Mouse (Mus musculus): ENCODE data around the gene Vsx2. TPM values are rescaled to one million over a fixed set of nuclear protein-coding genes. Genes with fewer than 3 reads are reported as not detected.
A peak's percentile ranks its signal among the peaks of the same experiment; 100 is the strongest.
"Not testable (repeated sequence)": the region's sequence is repeated elsewhere in the genome, so short reads cannot be mapped to it uniquely, and the experiment has no call there.

The Vsx2 gene
- total and polyA plus RNA-seq, 3 experiments, result not detected

- TF ChIP-seq SMC3 (IDR thresholded peaks at IDR 0.05; ENCODE audit: low read depth, low read length) (no peak), KAT2A (IDR thresholded peaks at IDR 0.05; ENCODE audit: insufficient replicate concordance, low read length) (no peak), BHLHE40 (IDR thresholded peaks at IDR 0.05; ENCODE audit: low read depth, low read length) (no peak)
Observed at GRCm38 (mm10) chr12:84532830-84533199, 36.7 kb upstream of the Vsx2 start (continued).

DNA sequence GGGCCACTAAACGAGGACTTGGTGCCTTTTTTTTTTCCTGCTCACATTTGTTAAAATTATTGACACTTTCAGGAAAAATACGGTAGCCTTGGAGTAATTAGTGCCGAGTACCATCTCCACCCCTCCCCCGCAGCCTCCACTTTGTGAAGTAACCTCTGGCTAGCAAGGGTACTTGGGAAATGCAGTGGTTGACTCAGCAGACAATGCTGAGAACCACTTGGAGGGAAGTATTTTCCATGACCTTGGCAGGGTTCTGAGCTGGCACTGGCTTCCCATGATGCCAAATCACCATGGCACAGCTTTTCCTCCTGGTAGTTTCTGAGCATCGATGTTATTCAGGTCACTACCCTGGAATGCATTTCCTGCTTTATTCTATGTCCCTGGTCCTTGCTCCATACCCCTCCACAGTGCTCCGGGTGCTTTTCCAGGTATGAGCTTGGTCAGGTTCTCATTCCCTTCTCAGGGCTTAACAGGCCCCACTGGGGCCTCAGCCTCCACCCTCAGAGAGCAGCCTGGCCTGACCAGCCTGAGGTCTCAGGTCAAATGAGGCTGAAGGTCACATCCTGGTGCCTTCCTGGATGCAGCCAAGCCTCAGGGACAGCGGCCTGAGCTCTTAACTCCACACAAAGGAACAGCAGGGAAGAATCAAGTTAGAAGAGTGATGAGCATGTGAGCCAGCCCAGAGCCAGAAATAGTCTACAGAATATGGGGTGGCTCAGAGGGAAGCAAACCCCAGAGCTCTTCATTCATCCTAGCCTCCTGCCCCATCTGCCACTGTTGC, 35.7 kb upstream of the Vsx2 start:
- Histone ChIP-seq H3K79me2 (replicated peaks; ENCODE audit: control insufficient read depth, extremely low read depth, insufficient read depth, poor library complexity, severe bottlenecking) (no peaks in the 10 kb centered on the region), H3K9me3 (replicated peaks; ENCODE audit: low read length) (no peaks in the 10 kb centered on the region), H3K27ac (ENCODE audit: insufficient read depth, low read depth) (no peak overlapping the region), H3K27me3 (replicated peaks) (no peaks in the 10 kb centered on the region), H3K9ac (ENCODE audit: insufficient read depth, low read depth) (no peak overlapping the region), H3K4me2 (ENCODE audit: insufficient read depth, low read depth, poor library complexity, severe bottlenecking) (no peak overlapping the region), H3K4me3 (replicated peaks in 1 of 3; ENCODE audit: low read depth in 2 of 3, low read length in 2 of 3, poor library complexity in 1 of 3) (no peak overlapping the region), H3K4me1 (ENCODE audit: control insufficient read depth in 1 of 2, insufficient read depth in 2 of 2) (no peaks in the 10 kb centered on the region), H3K36me3 (replicated peaks in 1 of 2; ENCODE audit: control insufficient read depth in 1 of 2, insufficient read depth in 1 of 2, low read length in 1 of 2) (peaks cover 18 to 55% of the 10 kb centered on the region in 2 experiments)
- no peak for DNase-seq (ENCODE audit: extremely low read depth)
- no peak for TF ChIP-seq NELFE (IDR thresholded peaks at IDR 0.05; ENCODE audit: low read depth, low read length)
- TF ChIP-seq SMC3 (IDR thresholded peaks at IDR 0.05; ENCODE audit: low read depth, low read length), result no peak
- TF ChIP-seq ZKSCAN1 (IDR thresholded peaks at IDR 0.05; ENCODE audit: borderline replicate concordance, low read depth, low read length), result no peak
- no peak for TF ChIP-seq JUN (IDR thresholded peaks at IDR 0.05; ENCODE audit: insufficient read depth, low read depth, low read length)
- TF ChIP-seq ELF1 (IDR thresholded peaks at IDR 0.05; ENCODE audit: low read depth, low read length), result no peak
- TF ChIP-seq IRF4 (IDR thresholded peaks at IDR 0.05; ENCODE audit: low read depth, low read length), result no peak
- TF ChIP-seq ZMIZ1 (IDR thresholded peaks at IDR 0.05; ENCODE audit: low read depth, low read length), result no peak
- no peak for TF ChIP-seq KAT2A (IDR thresholded peaks at IDR 0.05; ENCODE audit: insufficient replicate concordance, low read length)
- TF ChIP-seq ZNF384 (IDR thresholded peaks at IDR 0.05; ENCODE audit: low read depth, low read length), result no peak
- TF ChIP-seq CHD1 (IDR thresholded peaks at IDR 0.05; ENCODE audit: low read depth, low read length), result no peak
- no peak for TF ChIP-seq E2F4 (IDR thresholded peaks at IDR 0.05; ENCODE audit: insufficient replicate concordance, low read depth, low read length)
- no peak for TF ChIP-seq UBTF (IDR thresholded peaks at IDR 0.05; ENCODE audit: low read depth, low read length)
- TF ChIP-seq SIN3A (IDR thresholded peaks at IDR 0.05; ENCODE audit: low read length), result no peak
- no peak for TF ChIP-seq CTCF (conservative IDR thresholded peaks at IDR 0.05 in 1 of 2, IDR thresholded peaks at IDR 0.05 in 1 of 2; ENCODE audit: low read depth in 2 of 2, low read length in 2 of 2)
- no peak for TF ChIP-seq EP300 (IDR thresholded peaks at IDR 0.05; ENCODE audit: low read length)
- TF ChIP-seq TBP (conservative IDR thresholded peaks at IDR 0.05; ENCODE audit: low read depth, low read length), result no peak
- TF ChIP-seq TCF12 (IDR thresholded peaks at IDR 0.05; ENCODE audit: low read depth, low read length), result no peak
- in situ Hi-C loops (cut with MboI; ENCODE audit: low pct_ligation_motif_present, low pct_unique_long_range_greater_than_20kb, low sequenced_read_pairs), result no loop called here
- dilution Hi-C loops (cut with MboI; ENCODE audit: extremely low pct_ligation_motif_present, extremely low pct_unique_long_range_greater_than_20kb, low sequenced_read_pairs), result no loop called here

- H3K27me3 ChIP-seq (replicated peaks); H3K4me2 ChIP-seq (ENCODE audit: insufficient read depth, low read depth, poor library complexity, severe bottlenecking); H3K9ac ChIP-seq (ENCODE audit: insufficient read depth, low read depth); in situ Hi-C loops (cut with MboI; ENCODE audit: low pct_ligation_motif_present, low pct_unique_long_range_greater_than_20kb, low sequenced_read_pairs); H3K4me3 ChIP-seq (replicated peaks in 1 of 3; ENCODE audit: low read depth in 2 of 3, low read length in 2 of 3, poor library complexity in 1 of 3); H3K79me2 ChIP-seq (replicated peaks; ENCODE audit: control insufficient read depth, extremely low read depth, insufficient read depth, poor library complexity, severe bottlenecking); H3K27ac ChIP-seq (ENCODE audit: insufficient read depth, low read depth); H3K9me3 ChIP-seq (replicated peaks; ENCODE audit: low read length); dilution Hi-C loops (cut with MboI; ENCODE audit: extremely low pct_ligation_motif_present, extremely low pct_unique_long_range_greater_than_20kb, low sequenced_read_pairs); H3K4me1 ChIP-seq (ENCODE audit: control insufficient read depth in 1 of 2, insufficient read depth in 2 of 2): not testable (repeated sequence)
- H3K36me3 ChIP-seq (replicated peaks in 1 of 2; ENCODE audit: control insufficient read depth in 1 of 2, insufficient read depth in 1 of 2, low read length in 1 of 2), result peaks cover 0 to 20% of the 10 kb centered on the region in 2 experiments
- DNase-seq (ENCODE audit: extremely low read depth), result peak; percentile 38
- TF ChIP-seq RAD21 (IDR thresholded peaks at IDR 0.05; ENCODE audit: low read depth, low read length), result peak; percentile 20
- TF ChIP-seq CTCF (conservative IDR thresholded peaks at IDR 0.05 in 1 of 2, IDR thresholded peaks at IDR 0.05 in 1 of 2; ENCODE audit: low read depth in 2 of 2, low read length in 2 of 2), result peak; percentile 47 to 52
- TF ChIP-seq TBP (conservative IDR thresholded peaks at IDR 0.05; ENCODE audit: low read depth, low read length), result 0 out of 2 replicates have a peak, but pooled peaks have one; percentile 31
Observed at GRCm38 (mm10) chr12:84539537-84539936, 30.0 kb upstream of the Vsx2 start.
